Mouse (Mus musculus) intestine, embryonic 14.5 days (tissue): ENCODE measurements around the gene Phf24. TPM values are rescaled to one million over a fixed set of nuclear protein-coding genes. Genes with fewer than 3 reads are reported as not detected.

Source experiments
- ATAC-seq: fragments of 200-750 bp; cut with Nextera tagmentation; replicated peaks from 2 replicates; pipeline ENCODE4 v1.8.0; 2017; ENCODE audit warnings: low read depth, moderate number of reproducible peaks, moderate TSS enrichment, moderate library complexity; ENCODE audit not compliant: low FRiP score, low TSS enrichment
- DNase-seq: peaks from one replicate; pipeline ENCODE4 v3.0.0-alpha.2; 2018; ENCODE audit warnings: low spot score
- H3K27ac ChIP-seq: fragments of 300-500 bp; sonication (generic); 2 replicates; pipeline ENCODE4 v1.5.1; 2014; ENCODE audit warnings: low read depth, mild to moderate bottlenecking, control low read depth
- H3K27me3 ChIP-seq: fragments of 300-500 bp; sonication (generic); replicated peaks from 2 replicates; pipeline ENCODE4 v1.6.1; 2014; ENCODE audit warnings: low read length, control low read depth; ENCODE audit not compliant: control insufficient read depth, insufficient read depth
- H3K36me3 ChIP-seq: fragments of 300-500 bp; sonication (generic); 2 replicates; pipeline ENCODE4 v1.6.1; 2014; ENCODE audit warnings: low read length, control low read depth; ENCODE audit not compliant: control insufficient read depth, insufficient read depth
- H3K4me1 ChIP-seq: fragments of 300-500 bp; sonication (generic); replicated peaks from 2 replicates; pipeline ENCODE4 v1.6.1; 2014; ENCODE audit warnings: low read length, control low read depth, mixed read lengths; ENCODE audit not compliant: control insufficient read depth, insufficient read depth
- H3K4me2 ChIP-seq: fragments of 300-500 bp; sonication (generic); 2 replicates; pipeline ENCODE4 v1.6.1; 2014; ENCODE audit warnings: low read length
- H3K4me3 ChIP-seq: fragments of 300-500 bp; sonication (generic); 2 replicates; pipeline ENCODE4 v1.5.1; 2014; ENCODE audit warnings: low read depth, low read length, control low read depth, mixed read lengths
- H3K9ac ChIP-seq: fragments of 300-500 bp; sonication (generic); 2 replicates; pipeline ENCODE4 v1.6.1; 2014; ENCODE audit warnings: mild to moderate bottlenecking, low read length
- H3K9me3 ChIP-seq: fragments of 300-500 bp; sonication (generic); 2 replicates; pipeline ENCODE4 v1.6.1; 2016; ENCODE audit warnings: low read length, control low read depth; ENCODE audit not compliant: control insufficient read depth
- WGBS: fragments of 180-500 bp; shearing (Covaris S2); extraction: QIAGEN DNeasy Blood & Tissue Kit; methylation state at CpG from one replicate; pipeline ENCODE4 v1.1.7; 2014; 5-methylcytosine and 5-hydroxymethylcytosine counted together
- polyA plus RNA-seq: library from polyadenylated mRNA; unstranded; fragments of >200 nt; fragmentation: Nextera tagmentation; extraction: Ambion mirVana; gene quantifications from 2 replicates; pipeline ENCODE4 v1.2.1, GENCODE M21; 2014

Phf24 gene
- polyA plus RNA-seq, 1 experiment from 2014 or later = 1.6 TPM

DNA sequence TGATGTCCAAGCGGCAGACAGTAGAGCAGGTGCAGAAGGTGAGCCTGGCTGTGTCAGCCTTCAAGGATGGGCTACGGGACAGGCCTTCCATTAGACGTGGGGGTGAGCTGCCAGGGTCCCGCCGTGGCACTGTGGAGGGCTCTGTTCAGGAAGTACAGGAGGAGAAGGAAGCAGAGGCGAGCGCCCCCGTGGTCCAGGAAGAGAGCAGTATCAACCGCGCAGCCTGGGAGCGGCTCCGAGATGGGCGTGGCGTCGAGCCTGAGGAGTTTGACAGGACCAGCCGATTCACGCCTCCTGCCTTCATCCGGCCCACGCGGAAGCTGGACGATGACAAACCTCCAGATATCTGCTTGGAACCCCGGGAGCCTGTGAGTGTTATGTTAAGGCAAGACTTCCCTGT lies 17.2 kb downstream of the Phf24 start:
- ATAC-seq (peak; percentile 75; the same call in 1 of the 2 replicates), DNase-seq (peak; percentile 74)
- no peaks in the 10 kb centered on the region for H3K36me3 ChIP-seq
- 0 out of 2 replicates have a peak, but pooled peaks cover 6% of the 10 kb centered on the region for H3K4me1 ChIP-seq
- no peak overlapping the region for H3K27ac ChIP-seq
- no peak overlapping the region for H3K4me3 ChIP-seq
- H3K9ac ChIP-seq = no peak overlapping the region
- peaks cover 17% of the 10 kb centered on the region for H3K27me3 ChIP-seq
- WGBS = 7% methylated on average over 22 of the region's 22 CpGs
- H3K4me2 ChIP-seq = peak overlapping the region; percentile 40
- no peaks in the 10 kb centered on the region for H3K9me3 ChIP-seq

DNA sequence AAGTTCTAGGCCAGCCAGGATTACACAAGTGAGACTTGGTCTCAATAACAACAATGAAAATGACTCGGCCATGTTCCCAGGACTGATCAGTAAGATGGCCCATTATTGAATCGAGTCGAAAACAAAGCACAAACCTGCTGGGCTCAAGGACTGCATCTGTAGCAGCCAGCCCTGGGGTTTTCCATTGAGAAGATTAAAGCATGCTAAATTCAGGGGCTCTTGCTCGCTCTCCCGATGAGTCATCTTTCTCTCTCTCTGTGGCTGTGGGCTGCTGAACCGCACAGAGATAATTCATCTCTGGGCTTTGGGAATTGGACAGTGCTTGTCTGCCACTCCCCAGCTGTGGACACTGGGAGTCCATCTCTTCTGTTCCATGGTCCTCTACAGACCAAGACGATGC lies 24.9 kb downstream of the Phf24 start:
- H3K4me3 ChIP-seq = no peak overlapping the region
- H3K4me1 ChIP-seq = no peaks in the 10 kb centered on the region
- H3K9ac ChIP-seq = no peak overlapping the region
- H3K36me3 ChIP-seq = no peaks in the 10 kb centered on the region
- peaks cover 14% of the 10 kb centered on the region for H3K27me3 ChIP-seq
- H3K9me3 ChIP-seq = no peaks in the 10 kb centered on the region
- H3K4me2 ChIP-seq = no peak overlapping the region
- ATAC-seq = no peak
- DNase-seq = no peak
- no peak overlapping the region for H3K27ac ChIP-seq
- WGBS = 84% methylated on average over 7 of the region's 7 CpGs

- H3K36me3 ChIP-seq = no peaks in the 10 kb centered on the region
- DNase-seq = no peak
Measured at GRCm38 (mm10) chr4:42943341-42943740, 26.9 kb downstream of the Phf24 start.

GRCm38 (mm10) chr4:42944185-42944584 lies 27.7 kb downstream of the Phf24 start:
- Histone ChIP-seq H3K27me3 (peaks cover 12% of the 10 kb centered on the region; the same call in 1 of the 2 replicates), H3K9me3 (no peaks in the 10 kb centered on the region), H3K27ac (no peak overlapping the region), H3K4me3 (no peak overlapping the region), H3K4me2 (no peak overlapping the region), H3K4me1 (no peaks in the 10 kb centered on the region), H3K9ac (no peak overlapping the region), H3K36me3 (no peaks in the 10 kb centered on the region)
- no peak for ATAC-seq
- 85% methylated on average over 9 of the region's 9 CpGs for WGBS
- DNase-seq = no peak

More at GRCm38 (mm10) chr4:42943341-42943740, 26.9 kb downstream of the Phf24 start:
- Histone ChIP-seq H3K9ac (no peak overlapping the region), H3K27me3 (peaks cover 12% of the 10 kb centered on the region; the same call in 1 of the 2 replicates), H3K9me3 (no peaks in the 10 kb centered on the region), H3K4me1 (no peaks in the 10 kb centered on the region), H3K4me3 (no peak overlapping the region), H3K4me2 (no peak overlapping the region), H3K27ac (no peak overlapping the region)
- 75% methylated on average over 5 of the region's 5 CpGs for WGBS
- no peak for ATAC-seq

DNA sequence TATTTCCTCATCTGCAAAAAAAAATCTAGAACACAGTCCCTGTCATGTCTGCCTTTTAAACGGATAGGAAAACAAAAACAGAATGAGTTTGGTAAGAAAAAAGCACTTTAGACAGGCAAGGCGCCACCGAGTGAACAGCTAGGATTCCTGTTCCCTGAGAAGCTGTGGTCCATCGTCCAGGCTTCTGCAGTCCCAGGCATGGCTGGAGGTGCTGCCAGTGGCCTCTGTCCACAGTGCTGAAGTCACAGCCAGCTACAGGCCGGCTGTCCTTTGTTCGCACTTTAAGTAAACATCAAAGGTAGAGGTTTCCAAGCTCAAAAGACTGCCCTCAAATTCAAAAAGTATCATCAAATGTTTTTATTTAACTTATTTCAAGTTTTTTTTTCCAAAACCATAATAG lies 28.6 kb downstream of the Phf24 start:
- H3K4me1 ChIP-seq = no peaks in the 10 kb centered on the region
- peaks cover 12% of the 10 kb centered on the region; the same call in 1 of the 2 replicates for H3K27me3 ChIP-seq
- DNase-seq (peak; percentile 60), ATAC-seq (no peak)
- H3K4me2 ChIP-seq = no peak overlapping the region
- H3K27ac ChIP-seq = no peak overlapping the region
- H3K4me3 ChIP-seq = no peak overlapping the region
- WGBS = 2% methylated on average over 6 of the region's 6 CpGs
- no peaks in the 10 kb centered on the region for H3K9me3 ChIP-seq
- H3K36me3 ChIP-seq = no peaks in the 10 kb centered on the region
- H3K9ac ChIP-seq = no peak overlapping the region

DNA sequence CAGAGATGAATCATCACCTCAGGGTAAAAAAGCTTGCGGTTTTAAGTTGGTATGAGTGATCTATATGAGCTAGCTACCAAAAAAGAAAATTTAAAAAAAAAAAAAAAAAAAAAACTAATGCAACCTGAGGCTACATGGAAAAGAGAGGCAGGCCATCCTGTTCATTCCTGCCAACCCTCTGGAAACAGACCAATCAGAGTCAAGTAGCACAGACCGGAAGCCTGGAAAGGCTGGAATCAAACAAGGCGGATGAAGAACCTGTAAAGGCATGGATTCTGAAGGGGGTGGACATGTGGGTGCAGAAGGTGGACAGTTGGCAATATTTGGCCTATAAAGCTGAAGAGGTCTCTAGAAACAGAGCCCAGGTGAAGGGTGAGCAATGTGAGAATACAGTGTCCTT lies 29.0 kb downstream of the Phf24 start:
- Histone ChIP-seq H3K4me2 (no peak overlapping the region), H3K9me3 (no peaks in the 10 kb centered on the region), H3K27ac (no peak overlapping the region), H3K36me3 (no peaks in the 10 kb centered on the region), H3K9ac (no peak overlapping the region), H3K27me3 (peaks cover 12% of the 10 kb centered on the region; the same call in 1 of the 2 replicates), H3K4me1 (peaks cover 2% of the 10 kb centered on the region), H3K4me3 (no peak overlapping the region)
- WGBS = 88% methylated on average over 3 of the region's 3 CpGs
- ATAC-seq (no peak), DNase-seq (no peak)

GRCm38 (mm10) chr4:42945952-42946351 lies 29.5 kb downstream of the Phf24 start:
- WGBS = 12% methylated on average over 5 of the region's 5 CpGs
- peak; percentile 75 for DNase-seq
- ATAC-seq = no peak

DNA sequence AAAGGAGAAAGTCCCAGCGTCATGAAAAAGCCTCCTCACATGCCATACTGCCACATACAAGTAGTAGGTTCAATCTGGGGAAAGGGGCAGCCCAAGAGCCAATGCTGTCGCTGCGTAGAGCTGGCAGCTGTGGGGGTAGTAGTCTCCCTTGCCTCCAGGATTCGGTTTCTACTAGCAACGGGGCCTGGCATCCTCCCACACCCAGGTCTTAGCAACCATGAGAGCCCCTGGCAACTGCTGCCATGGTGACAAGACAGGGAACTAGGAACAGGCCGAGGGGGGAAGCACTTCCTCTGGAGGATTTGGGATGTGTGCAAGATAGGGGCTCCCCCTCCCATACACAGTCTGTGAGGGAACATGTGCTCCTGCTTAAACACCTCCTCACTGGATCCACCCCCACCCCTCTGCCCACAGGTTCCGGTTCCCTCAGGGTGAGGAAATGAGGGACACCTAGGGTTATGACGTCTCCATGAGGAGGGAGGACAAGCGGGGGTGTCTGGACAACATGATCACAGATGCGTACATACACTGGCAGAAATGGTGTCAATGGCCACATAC lies 30.4 kb downstream of the Phf24 start:
- H3K9me3 ChIP-seq = no peaks in the 10 kb centered on the region
- ATAC-seq (no peak), DNase-seq (no peak)
- H3K9ac ChIP-seq = no peak overlapping the region
- peaks cover 8% of the 10 kb centered on the region for H3K4me1 ChIP-seq
- no peak overlapping the region for H3K27ac ChIP-seq
- H3K4me2 ChIP-seq = no peak overlapping the region
- H3K36me3 ChIP-seq = no peaks in the 10 kb centered on the region
- 58% methylated on average over 10 of the region's 10 CpGs for WGBS
- H3K4me3 ChIP-seq = no peak overlapping the region
- H3K27me3 ChIP-seq = peaks cover 12% of the 10 kb centered on the region; the same call in 1 of the 2 replicates

More at GRCm38 (mm10) chr4:42945952-42946351, 29.5 kb downstream of the Phf24 start:
- Histone ChIP-seq H3K4me1 (peaks cover 5% of the 10 kb centered on the region), H3K36me3 (no peaks in the 10 kb centered on the region), H3K4me3 (no peak overlapping the region), H3K27ac (no peak overlapping the region), H3K9ac (no peak overlapping the region), H3K27me3 (peaks cover 12% of the 10 kb centered on the region; the same call in 1 of the 2 replicates), H3K4me2 (no peak overlapping the region), H3K9me3 (no peaks in the 10 kb centered on the region)

DNA sequence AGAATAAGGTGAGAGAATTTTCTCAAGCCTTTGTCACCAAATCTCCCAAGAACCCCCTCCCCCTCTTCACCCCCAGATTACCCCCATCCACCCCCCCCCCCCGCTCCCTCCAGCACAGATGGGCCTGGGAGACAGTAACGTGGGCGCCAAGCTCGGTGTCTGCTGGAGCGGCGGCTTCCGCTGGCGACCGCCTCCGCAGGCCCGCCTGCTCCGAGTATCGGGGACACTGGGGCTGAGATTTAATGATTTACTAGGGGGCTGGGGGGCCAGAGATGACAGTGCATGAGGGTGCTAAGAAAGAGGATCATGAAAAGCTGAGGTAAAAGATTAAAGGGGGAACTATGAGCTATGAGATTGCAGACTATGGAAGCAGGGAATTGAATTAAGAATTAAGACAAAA lies 32.1 kb downstream of the Phf24 start:
- no peak for DNase-seq
- no peak for ATAC-seq
- H3K4me1 ChIP-seq = peaks cover 15% of the 10 kb centered on the region
- H3K9me3 ChIP-seq = no peaks in the 10 kb centered on the region
- H3K9ac ChIP-seq = no peak overlapping the region
- H3K36me3 ChIP-seq = no peaks in the 10 kb centered on the region
- H3K4me2 ChIP-seq = peak overlapping the region; percentile 52
- 15% methylated on average over 13 of the region's 13 CpGs for WGBS
- peaks cover 12% of the 10 kb centered on the region; the same call in 1 of the 2 replicates for H3K27me3 ChIP-seq
- no peak overlapping the region for H3K4me3 ChIP-seq
- no peak overlapping the region for H3K27ac ChIP-seq
